Mouse (Mus musculus) hindbrain, postnatal 0 days (tissue): ENCODE results near the gene Naxe. TPM values are rescaled to one million over a fixed set of nuclear protein-coding genes. Genes with fewer than 3 reads are reported as not detected.

Experiments
- ATAC-seq: fragments of 200-750 bp; cut with Nextera tagmentation; 2 replicates; pipeline ENCODE4 v1.8.0; 2017; ENCODE audit warnings: mild to moderate bottlenecking, moderate TSS enrichment, moderate library complexity
- DNase-seq: peaks from one replicate; pipeline ENCODE4 v3.0.0-alpha.2; 2015; ENCODE audit warnings: low spot score
- H3K27ac ChIP-seq: fragments of 300-500 bp; sonication (generic); 2 replicates; pipeline ENCODE4 v1.5.1; 2014; ENCODE audit warnings: mild to moderate bottlenecking
- H3K27me3 ChIP-seq: fragments of 300-500 bp; sonication (generic); 2 replicates; pipeline ENCODE4 v1.6.1; 2014; ENCODE audit warnings: low read length, mixed read lengths; ENCODE audit not compliant: insufficient read depth
- H3K36me3 ChIP-seq: fragments of 300-500 bp; sonication (generic); 2 replicates; pipeline ENCODE4 v1.6.1; 2014; ENCODE audit warnings: low read length, mixed read lengths; ENCODE audit not compliant: insufficient read depth
- H3K4me1 ChIP-seq: fragments of 300-500 bp; sonication (generic); 2 replicates; pipeline ENCODE4 v1.6.1; 2014; ENCODE audit warnings: antibody characterized with exemption, low read length, mixed read lengths; ENCODE audit not compliant: insufficient read depth
- H3K4me2 ChIP-seq: fragments of 300-500 bp; sonication (generic); 2 replicates; pipeline ENCODE4 v1.6.1; 2014; ENCODE audit warnings: low read depth, mild to moderate bottlenecking, low read length, moderate library complexity, mixed read lengths
- H3K4me3 ChIP-seq: fragments of 300-500 bp; sonication (generic); 2 replicates; pipeline ENCODE4 v1.5.1; 2014; ENCODE audit warnings: low read length
- H3K9ac ChIP-seq: fragments of 300-500 bp; sonication (generic); replicated peaks from 2 replicates; pipeline ENCODE4 v1.6.1; 2014; ENCODE audit warnings: mild to moderate bottlenecking, low read length, moderate library complexity, mixed read lengths
- H3K9me3 ChIP-seq: fragments of 300-500 bp; sonication (generic); 2 replicates; pipeline ENCODE4 v1.6.1; 2016; ENCODE audit warnings: low read length, mixed read lengths
- CTCF ChIP-seq: IDR thresholded peaks from 2 replicates; pipeline ENCODE4 v1.5.1; 2016; ENCODE audit warnings: antibody characterized with exemption, control low read depth, low read depth
- WGBS: fragments of 180-500 bp; shearing (Covaris S2); extraction: QIAGEN DNeasy Blood & Tissue Kit; methylation state at CpG from one replicate; pipeline ENCODE4 v1.1.7; 2014; 5-methylcytosine and 5-hydroxymethylcytosine counted together
- polyA plus RNA-seq: library from polyadenylated mRNA; unstranded; fragments of >200 nt; fragmentation: Nextera tagmentation; extraction: Ambion mirVana; gene quantifications from 2 replicates; pipeline ENCODE4 v1.2.1, GENCODE M21; 2015
- total RNA-seq: library from RNA; depleted of rRNA; stranded (reverse); fragments of >200 nt; gene quantifications from 2 replicates; pipeline ENCODE4 v1.2.3, GENCODE M21; 2014

Gene Naxe
- total and polyA plus RNA-seq, 2 experiments from 2014 or later: 90.0 to 174 TPM

DNA sequence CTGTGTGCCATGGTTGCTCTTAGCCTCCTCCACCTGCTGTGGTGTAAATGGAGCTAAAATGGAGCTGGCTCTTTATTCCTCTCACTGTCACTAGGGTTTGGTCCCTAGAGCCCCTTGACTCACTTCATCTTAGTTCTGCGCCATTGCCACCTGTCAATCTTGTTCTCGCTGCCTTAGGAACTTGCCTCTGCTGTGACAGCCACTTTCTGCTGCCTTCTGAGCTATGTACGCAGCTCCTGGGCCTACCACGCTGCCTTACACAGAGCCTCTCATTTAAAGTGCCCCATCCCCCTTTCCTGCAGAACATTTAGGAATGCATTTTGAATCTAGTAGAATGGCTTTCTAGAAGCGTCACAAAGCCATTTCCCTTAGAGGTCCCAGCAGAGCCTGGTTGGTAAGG, 35.8 kb upstream of the Naxe start:
- WGBS: 65% methylated on average over 5 of the region's 5 CpGs
- Histone ChIP-seq H3K27me3 (no peaks in the 10 kb centered on the region), H3K9ac (0 out of 2 replicates have a peak overlapping the region, but pooled peaks have one; percentile 24), H3K4me3 (no peak overlapping the region), H3K4me2 (no peak overlapping the region), H3K36me3 (no peaks in the 10 kb centered on the region), H3K9me3 (no peaks in the 10 kb centered on the region), H3K4me1 (no peaks in the 10 kb centered on the region), H3K27ac (peak overlapping the region; percentile 54)
- ATAC-seq (peak; percentile 72), DNase-seq (peak; percentile 27)
- no peak for TF ChIP-seq CTCF

DNA sequence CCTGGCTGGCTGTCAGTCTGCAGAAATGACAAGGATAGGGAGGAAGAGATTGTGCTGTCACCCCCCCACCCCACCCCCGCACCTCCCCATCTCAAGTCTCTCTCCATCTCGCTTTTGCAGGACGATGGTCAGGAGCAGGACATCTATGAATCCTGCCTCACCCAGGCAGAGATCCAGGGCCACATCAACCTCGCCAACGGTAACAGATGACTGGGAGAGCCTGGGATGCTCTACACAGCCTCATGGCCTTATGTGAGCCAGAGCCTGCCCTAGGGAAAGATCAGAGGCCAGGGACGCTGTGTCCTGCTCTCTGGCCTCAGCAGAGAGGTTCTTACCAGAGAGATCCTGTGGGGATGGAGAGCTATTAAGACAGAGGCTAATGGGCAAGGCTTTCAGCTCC, 32.3 kb upstream of the Naxe start:
- no peak overlapping the region for H3K9ac ChIP-seq
- DNase-seq: no peak
- no peak overlapping the region for H3K4me3 ChIP-seq
- no peak overlapping the region for H3K27ac ChIP-seq
- WGBS: 92% methylated on average over 6 of the region's 6 CpGs
- H3K9me3 ChIP-seq: no peaks in the 10 kb centered on the region
- H3K4me2 ChIP-seq: no peak overlapping the region
- no peaks in the 10 kb centered on the region for H3K27me3 ChIP-seq
- ATAC-seq: no peak
- no peaks in the 10 kb centered on the region for H3K36me3 ChIP-seq
- no peaks in the 10 kb centered on the region for H3K4me1 ChIP-seq
- TF ChIP-seq CTCF: no peak

- DNase-seq (no peak), ATAC-seq (no peak)
- H3K4me2 ChIP-seq: no peak overlapping the region
- H3K9me3 ChIP-seq: no peaks in the 10 kb centered on the region
- WGBS: 92% methylated on average over 7 of the region's 7 CpGs
- no peak overlapping the region for H3K9ac ChIP-seq
- H3K4me1 ChIP-seq: no peaks in the 10 kb centered on the region
- no peaks in the 10 kb centered on the region for H3K27me3 ChIP-seq
- no peaks in the 10 kb centered on the region for H3K36me3 ChIP-seq
- H3K4me3 ChIP-seq: no peak overlapping the region
- TF ChIP-seq CTCF: no peak
- no peak overlapping the region for H3K27ac ChIP-seq
Measured at GRCm38 (mm10) chr3:88090106-88090505, 31.8 kb upstream of the Naxe start.

DNA sequence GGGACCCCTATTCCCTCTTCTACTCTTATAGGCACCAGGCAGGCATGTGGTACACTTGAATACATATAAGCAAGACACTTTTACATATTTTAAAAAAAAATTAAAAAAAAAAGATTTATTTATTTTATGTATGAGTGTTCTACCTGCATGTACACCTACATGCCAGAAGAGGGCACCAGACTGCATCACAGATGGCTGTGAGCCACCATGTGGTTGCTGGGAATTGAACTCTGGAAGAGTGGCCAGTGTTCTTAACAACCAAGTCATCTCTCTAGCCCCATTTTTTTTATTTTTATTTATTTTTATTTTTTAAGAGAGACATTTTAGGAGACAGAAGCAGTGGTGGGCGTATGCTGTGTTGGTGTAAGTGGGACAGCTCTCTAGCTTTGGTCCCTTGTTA, 29.4 kb upstream of the Naxe start:
- H3K9me3 ChIP-seq: no peaks in the 10 kb centered on the region
- no peak overlapping the region for H3K4me3 ChIP-seq
- H3K4me1 ChIP-seq: no peaks in the 10 kb centered on the region
- ATAC-seq: no peak
- no peak overlapping the region for H3K4me2 ChIP-seq
- 82% methylated on average over 1 of the region's 1 CpGs for WGBS
- no peaks in the 10 kb centered on the region for H3K36me3 ChIP-seq
- H3K27ac ChIP-seq: no peak overlapping the region
- H3K9ac ChIP-seq: no peak overlapping the region
- H3K27me3 ChIP-seq: no peaks in the 10 kb centered on the region
- DNase-seq: peak; percentile 50
- peak; percentile 77 for TF ChIP-seq CTCF

DNA sequence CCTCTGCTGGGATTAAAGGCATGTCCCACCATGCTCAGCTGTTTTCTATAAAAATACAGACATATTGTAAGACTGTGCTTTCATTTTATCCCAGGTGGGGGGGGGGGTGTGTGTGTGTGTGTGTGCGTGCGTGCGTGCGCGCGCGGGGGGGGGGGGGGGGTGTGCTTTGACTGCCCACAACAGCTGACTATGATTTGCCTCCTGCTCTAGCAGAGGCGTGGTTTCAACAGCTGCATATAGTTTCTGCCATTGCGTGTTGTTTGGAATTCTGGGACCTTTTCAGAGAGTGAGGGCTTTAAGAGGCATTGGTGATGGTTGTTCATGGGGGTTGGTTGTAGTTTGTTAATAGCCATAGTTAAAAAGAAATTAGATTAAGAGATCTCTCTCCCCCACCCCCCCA, 27.2 kb upstream of the Naxe start:
- no peak for ATAC-seq
- 92% methylated on average over 9 of the region's 9 CpGs for WGBS
- H3K4me3 ChIP-seq: no peak overlapping the region
- H3K4me2 ChIP-seq: no peak overlapping the region
- no peaks in the 10 kb centered on the region for H3K4me1 ChIP-seq
- TF ChIP-seq CTCF: no peak
- no peak for DNase-seq
- H3K9me3 ChIP-seq: no peaks in the 10 kb centered on the region
- no peaks in the 10 kb centered on the region for H3K27me3 ChIP-seq
- H3K27ac ChIP-seq: no peak overlapping the region
- no peak overlapping the region for H3K9ac ChIP-seq
- no peaks in the 10 kb centered on the region for H3K36me3 ChIP-seq

- Histone ChIP-seq H3K4me3 (no peak overlapping the region), H3K36me3 (no peaks in the 10 kb centered on the region), H3K27me3 (no peaks in the 10 kb centered on the region), H3K4me1 (no peaks in the 10 kb centered on the region), H3K9ac (no peak overlapping the region), H3K9me3 (no peaks in the 10 kb centered on the region), H3K4me2 (no peak overlapping the region), H3K27ac (no peak overlapping the region)
- DNase-seq (no peak), ATAC-seq (no peak)
- TF ChIP-seq CTCF: no peak
- WGBS: 97% methylated on average over 2 of the region's 2 CpGs
Measured at GRCm38 (mm10) chr3:88084001-88084400, 25.7 kb upstream of the Naxe start.

DNA sequence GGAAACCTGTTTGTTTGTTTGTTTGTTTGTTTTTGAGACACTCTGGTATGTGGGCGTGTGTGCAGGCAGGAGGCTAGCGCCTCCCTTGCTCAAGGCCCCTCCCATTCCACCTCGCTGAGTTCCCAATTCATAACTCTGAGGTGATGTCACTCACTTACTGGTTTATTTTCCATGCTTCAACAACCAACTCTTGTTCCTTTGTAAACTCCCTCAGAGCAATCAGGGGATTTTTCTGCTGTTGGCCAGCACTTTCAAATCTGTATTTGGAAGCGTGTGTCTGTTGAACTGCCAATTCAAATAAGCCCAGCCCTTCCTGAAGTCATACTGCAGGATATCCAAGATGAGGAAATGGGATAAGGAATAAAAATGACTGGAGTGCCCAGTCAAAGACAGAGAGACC, 24.4 kb upstream of the Naxe start:
- Histone ChIP-seq H3K4me2 (peak overlapping the region; percentile 86), H3K27me3 (no peaks in the 10 kb centered on the region), H3K27ac (no peak overlapping the region), H3K4me1 (no peaks in the 10 kb centered on the region), H3K9ac (0 out of 2 replicates have a peak overlapping the region, but pooled peaks have one; percentile 9), H3K4me3 (peak overlapping the region; percentile 49), H3K9me3 (no peaks in the 10 kb centered on the region), H3K36me3 (no peaks in the 10 kb centered on the region)
- no peak for ATAC-seq
- no peak for DNase-seq
- TF ChIP-seq CTCF: no peak
- 12% methylated on average over 4 of the region's 4 CpGs for WGBS
